Mouse (Mus musculus): Measurements from ENCODE around the gene Iars. TPM values are rescaled to one million over a fixed set of nuclear protein-coding genes. Genes with fewer than 3 reads are reported as not detected.

Iars gene
- polyA plus RNA-seq, 1 experiment: 58.7 TPM

DNA sequence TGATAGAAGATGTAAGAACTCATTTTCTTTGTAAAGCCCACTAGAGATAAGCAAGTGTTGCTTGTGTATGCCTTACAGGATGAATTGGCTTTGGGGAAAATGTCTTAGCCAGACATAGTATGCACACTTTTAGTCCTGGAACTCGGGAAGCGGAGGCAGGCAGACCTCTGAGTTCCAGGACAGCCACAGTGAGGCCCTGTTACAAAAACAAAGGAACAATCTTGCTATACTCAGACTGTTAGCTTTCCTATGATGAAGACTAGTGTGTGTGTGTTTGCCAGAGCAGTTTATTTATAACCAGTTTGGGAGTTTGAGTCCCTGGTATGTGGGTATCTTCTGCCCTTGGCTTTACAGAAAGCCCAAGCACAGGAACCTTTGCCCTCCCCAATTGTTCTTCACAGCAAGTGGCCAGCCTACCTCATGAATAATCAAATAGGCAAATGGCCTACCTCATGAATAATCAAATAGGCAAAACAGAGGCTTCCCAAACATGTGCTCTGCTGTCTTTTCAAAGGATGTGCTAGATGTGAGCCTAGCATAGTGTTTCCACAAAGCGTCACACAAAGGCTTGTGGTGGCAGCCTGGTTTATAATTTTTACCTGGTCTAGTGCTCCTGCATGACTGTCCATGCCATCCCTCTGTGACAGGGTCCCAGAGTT, 24.3 kb downstream of the Iars start:
- Histone ChIP-seq H3K79me3 (ENCODE audit: low read depth) (no peaks in the 10 kb centered on the region), H3K36me3 (ENCODE audit: control insufficient read depth, insufficient read depth) (peaks cover 97% of the 10 kb centered on the region), H3K79me2 (ENCODE audit: control insufficient read depth, insufficient read depth) (peaks cover 13% of the 10 kb centered on the region), H3K27me3 (ENCODE audit: control insufficient read depth, insufficient read depth, insufficient read length) (no peaks in the 10 kb centered on the region), H3K4me3 (ENCODE audit: insufficient read depth, poor library complexity, severe bottlenecking) (no peak overlapping the region), H3ac (ENCODE audit: control insufficient read depth, insufficient read length, low read depth) (no peak overlapping the region)
- TF ChIP-seq CTCF (IDR thresholded peaks at IDR 0.05; ENCODE audit: control insufficient read depth, insufficient read depth, insufficient read length): no peak
- TF ChIP-seq CEBPB (IDR thresholded peaks at IDR 0.05; ENCODE audit: low read depth): no peak
- TF ChIP-seq MYOD1 (IDR thresholded peaks at IDR 0.05; ENCODE audit: control insufficient read depth, insufficient read length, low read depth): no peak

DNA sequence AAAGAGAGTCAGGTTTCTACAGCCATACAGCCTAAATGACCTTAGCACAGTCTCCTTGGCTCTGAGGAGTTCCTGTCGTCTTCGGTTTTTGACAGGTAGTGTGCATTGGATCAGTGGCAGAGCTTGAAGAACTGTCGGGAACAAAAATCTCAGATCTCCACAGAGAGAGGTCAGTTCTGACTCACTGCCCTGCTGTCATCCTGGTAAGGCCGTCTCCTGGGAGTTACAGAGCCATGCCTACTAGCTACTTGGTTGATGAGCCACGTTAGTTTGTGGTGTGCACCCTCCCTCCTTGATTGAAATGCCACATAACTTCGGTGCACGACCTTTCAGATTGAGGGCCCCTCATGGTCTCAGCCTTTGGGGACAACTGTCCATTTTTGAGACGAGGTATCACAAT, 26.4 kb downstream of the Iars start:
- no peak overlapping the region for H3K4me3 ChIP-seq (ENCODE audit: insufficient read depth, poor library complexity, severe bottlenecking)
- H3ac ChIP-seq (ENCODE audit: control insufficient read depth, insufficient read length, low read depth): no peak overlapping the region
- H3K36me3 ChIP-seq (ENCODE audit: control insufficient read depth, insufficient read depth): peaks cover 98% of the 10 kb centered on the region
- no peaks in the 10 kb centered on the region for H3K79me3 ChIP-seq (ENCODE audit: low read depth)
- H3K79me2 ChIP-seq (ENCODE audit: control insufficient read depth, insufficient read depth): no peaks in the 10 kb centered on the region
- no peak for TF ChIP-seq CEBPB (IDR thresholded peaks at IDR 0.05; ENCODE audit: low read depth)
- no peak for TF ChIP-seq MAX (IDR thresholded peaks at IDR 0.05)
- no peak for TF ChIP-seq USF1 (IDR thresholded peaks at IDR 0.05; ENCODE audit: low read depth)
- TF ChIP-seq CTCF (IDR thresholded peaks at IDR 0.05; ENCODE audit: control insufficient read depth, insufficient read depth, insufficient read length): no peak
- no peak for TF ChIP-seq MYOG (IDR thresholded peaks at IDR 0.05; ENCODE audit: control insufficient read depth, extremely low read depth, insufficient read length)
- TF ChIP-seq MYOD1 (IDR thresholded peaks at IDR 0.05; ENCODE audit: control insufficient read depth, insufficient read length, low read depth): no peak
- no peak for TF ChIP-seq FOSL1 (IDR thresholded peaks at IDR 0.05; ENCODE audit: insufficient read depth, low read length, poor library complexity, severe bottlenecking)
- H3K27me3 ChIP-seq (ENCODE audit: control insufficient read depth, insufficient read depth, insufficient read length): no peaks in the 10 kb centered on the region

DNA sequence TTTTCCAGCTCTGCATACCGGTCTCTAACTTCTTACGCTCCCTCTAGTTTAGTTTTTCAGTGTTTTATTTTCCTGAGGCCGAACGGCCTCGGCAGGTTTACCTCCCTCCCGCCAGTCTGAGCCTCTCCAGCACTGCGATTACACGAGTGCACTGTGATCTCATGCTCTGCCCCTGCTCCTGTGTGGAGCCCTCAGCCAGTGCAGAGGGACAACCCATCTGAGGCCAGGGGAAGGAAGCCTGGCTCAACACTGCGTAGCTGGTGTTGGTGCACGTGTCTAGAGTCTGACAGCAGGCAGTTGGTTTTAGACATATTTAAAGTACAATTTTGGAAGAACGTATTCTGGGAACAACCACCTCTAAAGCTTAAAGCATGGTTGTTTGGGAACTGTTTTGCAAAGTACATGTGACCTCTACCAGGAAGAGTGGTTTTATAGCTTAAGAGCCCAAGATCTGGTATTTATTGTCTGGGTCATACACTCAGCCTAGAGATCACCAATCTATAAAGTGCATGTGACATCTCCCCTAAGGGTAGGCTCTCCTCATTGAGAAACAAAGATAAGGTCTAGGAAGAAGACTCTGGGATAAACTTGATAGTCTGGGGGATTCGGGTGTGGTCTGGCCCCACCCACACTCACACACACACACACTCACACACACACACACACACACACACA, 30.3 kb downstream of the Iars start:
- Histone ChIP-seq H3ac (ENCODE audit: control insufficient read depth, insufficient read length, low read depth) (no peak overlapping the region), H3K27me3 (ENCODE audit: control insufficient read depth, insufficient read depth, insufficient read length) (no peaks in the 10 kb centered on the region), H3K36me3 (ENCODE audit: control insufficient read depth, insufficient read depth) (peaks cover 95% of the 10 kb centered on the region), H3K4me3 (ENCODE audit: insufficient read depth, poor library complexity, severe bottlenecking) (no peak overlapping the region), H3K79me3 (ENCODE audit: low read depth) (no peaks in the 10 kb centered on the region), H3K79me2 (ENCODE audit: control insufficient read depth, insufficient read depth) (no peaks in the 10 kb centered on the region)
- TF ChIP-seq MYOD1 (IDR thresholded peaks at IDR 0.05; ENCODE audit: control insufficient read depth, insufficient read length, low read depth) (no peak), CEBPB (IDR thresholded peaks at IDR 0.05; ENCODE audit: low read depth) (no peak), FOSL1 (IDR thresholded peaks at IDR 0.05; ENCODE audit: insufficient read depth, low read length, poor library complexity, severe bottlenecking) (no peak), MYOG (IDR thresholded peaks at IDR 0.05; ENCODE audit: control insufficient read depth, extremely low read depth, insufficient read length) (no peak), MAX (IDR thresholded peaks at IDR 0.05) (no peak), USF1 (IDR thresholded peaks at IDR 0.05; ENCODE audit: low read depth) (no peak), CTCF (IDR thresholded peaks at IDR 0.05; ENCODE audit: control insufficient read depth, insufficient read depth, insufficient read length) (no peak)

DNA sequence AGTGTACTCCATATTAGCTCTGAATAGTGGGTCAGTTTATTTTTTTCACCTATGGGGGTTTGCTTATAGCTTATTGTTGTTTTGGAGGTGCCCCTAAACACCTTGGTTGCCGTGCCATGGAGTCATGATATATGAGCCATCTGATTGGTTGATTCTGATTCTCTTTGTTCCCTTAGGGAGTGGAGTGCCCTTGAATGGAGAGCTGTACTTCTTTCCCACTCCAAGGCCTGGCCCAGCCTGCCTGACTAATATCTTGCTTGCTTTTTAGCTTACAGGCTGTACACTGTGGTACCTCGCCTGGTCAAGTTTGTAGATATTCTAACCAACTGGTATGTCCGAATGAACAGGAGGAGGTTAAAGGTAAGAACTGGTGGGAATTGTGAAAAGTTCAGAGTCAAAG, 37.4 kb downstream of the Iars start:
- Histone ChIP-seq H3K79me2 (ENCODE audit: control insufficient read depth, insufficient read depth) (no peaks in the 10 kb centered on the region), H3K27me3 (ENCODE audit: control insufficient read depth, insufficient read depth, insufficient read length) (no peaks in the 10 kb centered on the region), H3ac (ENCODE audit: control insufficient read depth, insufficient read length, low read depth) (no peak overlapping the region), H3K79me3 (ENCODE audit: low read depth) (no peaks in the 10 kb centered on the region), H3K4me3 (ENCODE audit: insufficient read depth, poor library complexity, severe bottlenecking) (no peak overlapping the region), H3K36me3 (ENCODE audit: control insufficient read depth, insufficient read depth) (peaks cover 94% of the 10 kb centered on the region)
- no peak for TF ChIP-seq MYOD1 (IDR thresholded peaks at IDR 0.05; ENCODE audit: control insufficient read depth, insufficient read length, low read depth)
- TF ChIP-seq USF1 (IDR thresholded peaks at IDR 0.05; ENCODE audit: low read depth): no peak
- TF ChIP-seq CEBPB (IDR thresholded peaks at IDR 0.05; ENCODE audit: low read depth): no peak
- no peak for TF ChIP-seq MYOG (IDR thresholded peaks at IDR 0.05; ENCODE audit: control insufficient read depth, extremely low read depth, insufficient read length)
- no peak for TF ChIP-seq CTCF (IDR thresholded peaks at IDR 0.05; ENCODE audit: control insufficient read depth, insufficient read depth, insufficient read length)
- TF ChIP-seq FOSL1 (IDR thresholded peaks at IDR 0.05; ENCODE audit: insufficient read depth, low read length, poor library complexity, severe bottlenecking): no peak
- TF ChIP-seq MAX (IDR thresholded peaks at IDR 0.05): no peak

DNA sequence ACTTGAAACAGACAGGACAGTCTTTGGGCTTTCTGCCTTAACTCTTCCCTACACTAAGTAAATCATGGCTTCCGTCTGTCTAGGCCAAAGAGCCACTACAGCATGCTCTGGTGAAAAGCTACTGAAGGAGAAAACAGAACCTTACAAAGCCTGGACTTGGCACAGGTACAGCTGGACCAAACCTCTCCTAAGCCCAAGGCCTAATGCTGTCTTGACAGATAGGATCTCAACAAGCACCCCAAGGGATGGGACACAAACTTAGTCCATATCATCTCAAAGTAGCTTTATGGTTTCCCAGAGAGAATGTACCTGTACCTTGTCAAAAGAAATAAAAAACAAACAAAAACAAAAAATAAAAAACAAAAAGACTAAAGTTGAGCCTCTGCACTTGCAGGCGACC, 54.5 kb downstream of the Iars start:
- H3ac ChIP-seq (ENCODE audit: control insufficient read depth, insufficient read length, low read depth): no peak overlapping the region
- no peaks in the 10 kb centered on the region for H3K27me3 ChIP-seq (ENCODE audit: control insufficient read depth, insufficient read depth, insufficient read length)
- no peak overlapping the region for H3K4me3 ChIP-seq (ENCODE audit: insufficient read depth, poor library complexity, severe bottlenecking)
- H3K36me3 ChIP-seq (ENCODE audit: control insufficient read depth, insufficient read depth): peaks cover 52% of the 10 kb centered on the region
- no peaks in the 10 kb centered on the region for H3K79me2 ChIP-seq (ENCODE audit: control insufficient read depth, insufficient read depth)
- H3K79me3 ChIP-seq (ENCODE audit: low read depth): no peaks in the 10 kb centered on the region
- TF ChIP-seq CEBPB (IDR thresholded peaks at IDR 0.05; ENCODE audit: low read depth) (no peak), USF1 (IDR thresholded peaks at IDR 0.05; ENCODE audit: low read depth) (no peak), MAX (IDR thresholded peaks at IDR 0.05) (no peak), CTCF (IDR thresholded peaks at IDR 0.05; ENCODE audit: control insufficient read depth, insufficient read depth, insufficient read length) (no peak), MYOD1 (IDR thresholded peaks at IDR 0.05; ENCODE audit: control insufficient read depth, insufficient read length, low read depth) (no peak), FOSL1 (IDR thresholded peaks at IDR 0.05; ENCODE audit: insufficient read depth, low read length, poor library complexity, severe bottlenecking) (no peak), MYOG (IDR thresholded peaks at IDR 0.05; ENCODE audit: control insufficient read depth, extremely low read depth, insufficient read length) (no peak)
